Mouse (Mus musculus) left cerebral cortex, adult 2 months (tissue): ENCODE data around the gene Ssxb6. TPM values are rescaled to one million over a fixed set of nuclear protein-coding genes. Genes with fewer than 3 reads are reported as not detected.
"Not testable (repeated sequence)": the region's sequence is repeated elsewhere in the genome, so short reads cannot be mapped to it uniquely, and the experiment has no call there.

Experiments
- DNase-seq, 2 experiments: peaks; one replicate each; pipeline ENCODE4 v3.0.0; 2021 to 2022; ENCODE audit warnings: low spot score in 2 of 2, mixed read lengths in 1 of 2; ENCODE audit errors: extremely low spot score in 1 of 2
- H3K27ac ChIP-seq: fragments of 200-600 bp; 2 replicates; pipeline ENCODE4 v1.8.1; 2022
- H3K4me3 ChIP-seq: fragments of 200-600 bp; 2 replicates; pipeline ENCODE4 v1.8.1; 2022
- CTCF ChIP-seq: fragments of 200-600 bp; IDR thresholded peaks from 2 replicates; pipeline ENCODE4 v1.8.1; 2022; ENCODE audit warnings: antibody characterized with exemption, mild to moderate bottlenecking, moderate library complexity
- intact Hi-C: fragments of 180-260 bp; cut with DNase I; formaldehyde crosslinking; loops from one replicate; pipeline ENCODE4 v1.15.1; 2025
- long read RNA-seq, 2 experiments: library from polyadenylated mRNA; stranded (forward); transcript quantifications; one replicate each; pipeline ENCODE4 v2.0.0; 2021; ENCODE audit warnings: borderline mapping rate in 2 of 2
- total RNA-seq, 2 experiments: library from RNA; stranded (reverse); gene quantifications; 2 replicates each; pipeline ENCODE4 v1.2.3; 2021

Gene Ssxb6
- total RNA-seq, result not detected
- long read RNA-seq, experiment 1, result 0 reads
- long read RNA-seq, experiment 2, result 0 reads

DNA sequence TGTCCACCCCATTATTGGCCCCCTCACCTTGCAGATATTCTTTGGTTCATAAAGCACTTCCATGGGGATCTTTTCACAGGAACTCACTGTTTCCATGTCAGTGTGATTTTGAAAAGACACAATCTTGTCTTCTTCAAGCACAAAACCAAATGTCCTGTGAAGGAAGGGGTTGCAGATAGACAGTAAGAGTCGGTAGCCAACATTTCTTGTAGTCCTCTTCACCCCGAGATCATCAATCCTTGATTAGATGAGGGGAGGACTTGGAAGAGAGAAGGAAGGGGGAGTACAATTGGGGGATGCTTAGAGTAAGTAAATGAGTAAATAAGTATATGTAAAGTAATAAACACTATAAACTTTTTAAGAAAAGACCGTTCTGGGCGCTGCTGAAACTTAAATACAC is at the start of gene Ssxb6:
TSS of gene Ssxb6 (minus strand) at position 101 of the 400 bp plus-strand sequence.
- H3K4me3 ChIP-seq, DNase-seq, H3K27ac ChIP-seq: not testable (repeated sequence)
- intact Hi-C loops, result loop anchor here (10.0 kb wide), 1 partner anchor 117 kb away; no protein-coding TSS in a partner anchor

DNA sequence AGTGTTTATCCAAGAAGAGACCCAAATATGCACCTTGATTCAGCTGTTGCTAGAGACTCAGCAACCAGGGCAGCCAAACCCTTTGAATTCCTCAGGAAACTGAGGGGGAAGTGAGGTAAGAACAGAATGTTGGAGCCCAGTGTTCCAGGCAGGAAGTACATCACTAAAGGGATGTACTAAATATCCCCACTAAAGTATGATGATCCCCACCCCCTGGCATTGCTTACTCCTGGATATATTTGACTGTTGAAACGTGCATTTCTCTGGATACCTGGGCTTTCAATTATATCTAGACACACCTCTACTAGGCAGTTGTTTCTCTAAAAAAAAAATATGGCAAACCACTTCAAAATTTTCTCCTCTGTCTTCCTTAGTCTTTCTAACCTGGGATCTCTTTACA is 43.7 kb upstream of the Ssxb6 start, which contains the start of gene Ssxb3:
TSS of gene Ssxb3 (minus strand) at position 101 of the 400 bp plus-strand sequence.
- not testable (repeated sequence) for H3K4me3 ChIP-seq

DNA sequence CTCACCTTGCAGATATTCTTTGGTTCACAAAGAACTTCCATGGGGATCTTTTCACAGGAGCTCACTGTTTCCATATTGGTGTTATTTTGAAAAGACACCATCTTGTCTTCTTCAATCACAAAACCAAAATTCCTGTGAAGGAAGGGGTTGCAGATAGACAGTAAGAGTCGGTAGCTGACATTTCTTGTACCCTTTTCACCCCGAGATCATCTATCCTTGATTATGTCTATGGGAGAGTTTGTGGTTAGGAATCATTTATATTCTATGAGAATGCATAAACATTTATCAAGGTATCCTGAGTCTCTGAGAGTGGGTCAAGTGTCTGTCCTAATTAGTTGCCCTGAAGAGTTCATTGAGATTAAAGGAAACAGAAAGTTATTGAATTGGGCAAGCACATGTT is 23.2 kb downstream of the Ssxb6 start, which contains the start of gene Gm14459:
TSS of gene Gm14459 (minus strand) at position 101 of the 400 bp plus-strand sequence.
- TF ChIP-seq CTCF, result no peak
- Histone ChIP-seq H3K4me3 (no peak within 1 kb of the TSS), H3K27ac (no peak within 1 kb of the TSS)
- no peak for DNase-seq
- intact Hi-C loops, result no loop called here

More for the DNA sequence above, 43.7 kb upstream of the Ssxb6 start, which contains the start of gene Ssxb3:
- intact Hi-C loops, DNase-seq, H3K27ac ChIP-seq: not testable (repeated sequence)

Other genes with a start within 250 kb of the Ssxb6 start
- gene Ssxb10, start 220.8 kb downstream of the Ssxb6 start, total RNA-seq, result not detected
- gene Ssxb9, start 181.3 kb downstream of the Ssxb6 start, total RNA-seq, result not detected
- not detected for gene Ssxb1, start 134.9 kb downstream of the Ssxb6 start, total RNA-seq
- not detected for gene Ssxb2, start 86.5 kb downstream of the Ssxb6 start, total RNA-seq
- gene Gm14459, start 23.3 kb downstream of the Ssxb6 start, total RNA-seq, result not detected
- not detected for gene Ssxb3, start 43.6 kb upstream of the Ssxb6 start, total RNA-seq
- not detected for gene Ssxb8, start 142.6 kb upstream of the Ssxb6 start, total RNA-seq
- not detected for gene Ssx9, start 200.2 kb upstream of the Ssxb6 start, total RNA-seq